Mouse (Mus musculus) small intestine, adult 2 months (tissue): ENCODE data around the gene Ror1.

Experiments used
- CTCF ChIP-seq: fragments of 200-500 bp; IDR thresholded peaks from 2 replicates; pipeline ENCODE4 v1.5.1; 2012; ENCODE audit warnings: low read depth, mild to moderate bottlenecking, control low read depth, inconsistent platforms, low read length, moderate library complexity, mixed read lengths; ENCODE audit not compliant: insufficient replicate concordance, insufficient read length; ENCODE audit errors: extremely low read depth
- POLR2A ChIP-seq: fragments of 200-500 bp; IDR thresholded peaks from 2 replicates; pipeline ENCODE4 v1.6.1; 2012; ENCODE audit warnings: low read depth, mild to moderate bottlenecking, control low read depth, inconsistent platforms, low read length, moderate library complexity

- no peak for TF ChIP-seq CTCF
- TF ChIP-seq POLR2A, result no peak
Measured at GRCm38 (mm10) chr4:100128026-100128922, 32.7 kb downstream of the Ror1 start.
